Mouse (Mus musculus): ENCODE measurements at regions not wholly inside any gene's neighbourhood (a gene's known extent, or its start where the extent isn't known, plus 50 kb on each side); places are given as distances from the start of the nearest gene placed in this dataset.
A peak's percentile ranks its signal among the peaks of the same experiment; 100 is the strongest.

DNA sequence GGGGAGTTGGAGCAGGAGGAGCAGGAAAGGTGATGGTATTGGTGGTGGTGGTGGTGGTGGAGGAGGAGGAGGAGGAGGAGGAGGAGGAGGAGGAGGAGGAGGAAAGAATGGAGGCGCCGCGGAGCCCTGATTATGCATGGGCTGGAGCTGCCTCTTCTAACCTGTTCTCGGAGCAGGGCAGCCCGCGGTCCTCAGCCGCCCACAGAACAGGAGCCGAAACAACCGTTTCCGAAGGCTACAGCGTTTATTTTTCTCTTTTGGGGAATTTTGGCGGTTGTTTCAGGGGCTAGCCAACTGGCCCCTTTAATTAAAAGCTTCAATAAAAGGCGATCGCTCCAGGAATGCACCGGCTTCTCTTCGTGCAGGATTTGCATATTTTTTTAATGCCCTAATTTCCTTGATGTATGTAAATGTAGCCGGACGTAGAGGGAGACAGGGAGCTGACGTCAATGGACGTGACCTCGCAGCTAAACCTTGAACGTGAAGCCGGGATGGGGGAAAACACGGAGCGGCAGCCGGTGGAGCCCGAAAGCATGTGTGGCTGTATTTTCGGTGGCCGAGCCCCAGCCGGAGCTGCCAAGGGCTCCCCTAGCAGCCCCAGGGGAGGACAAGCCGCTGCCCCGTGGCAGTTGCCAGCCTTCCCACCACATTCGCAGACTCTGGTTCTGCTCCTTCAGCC is 225.6 kb downstream of the Mef2c start:
- no peak for ATAC-seq (ENCODE audit: extremely low read depth, insufficient number of reproducible peaks, low FRiP score, poor library complexity, severe bottlenecking)

DNA sequence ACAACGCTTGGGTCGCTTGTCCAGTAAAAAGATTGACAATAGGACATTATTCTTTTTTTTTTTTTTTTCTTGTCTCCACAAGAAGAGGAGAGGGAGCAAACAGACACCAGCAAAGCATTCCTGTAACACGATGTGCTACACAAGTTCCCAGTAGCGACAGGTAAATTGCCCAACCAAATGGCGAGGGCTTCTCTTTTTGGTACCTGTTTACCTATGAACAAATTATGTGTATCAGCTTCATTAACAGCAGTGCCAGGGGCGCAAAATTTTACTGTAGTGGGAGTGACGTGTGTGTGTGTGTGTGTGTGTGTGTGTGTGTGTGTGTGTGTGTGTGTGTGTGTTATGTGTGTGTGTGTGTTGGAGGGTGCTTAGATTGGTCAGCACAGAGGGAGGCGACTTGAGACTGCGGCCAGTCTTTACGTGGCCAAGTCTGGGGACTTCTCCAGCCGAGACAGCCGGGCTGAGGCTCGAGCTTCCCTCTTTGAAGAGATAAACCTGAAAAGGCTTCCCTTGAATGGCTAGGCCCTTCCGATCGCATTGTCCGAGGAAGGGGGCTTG is 226.4 kb downstream of the Mef2c start:
- no peak for ATAC-seq (ENCODE audit: extremely low read depth, insufficient number of reproducible peaks, low FRiP score, poor library complexity, severe bottlenecking)

GRCm38 (mm10) chr13:83730713-83731480 is 227.1 kb downstream of the Mef2c start:
- no peak for ATAC-seq (ENCODE audit: extremely low read depth, insufficient number of reproducible peaks, low FRiP score, poor library complexity, severe bottlenecking)

GRCm38 (mm10) chr13:83731481-83732006 is 227.7 kb downstream of the Mef2c start:
- ATAC-seq (ENCODE audit: extremely low read depth, insufficient number of reproducible peaks, low FRiP score, poor library complexity, severe bottlenecking): no peak

DNA sequence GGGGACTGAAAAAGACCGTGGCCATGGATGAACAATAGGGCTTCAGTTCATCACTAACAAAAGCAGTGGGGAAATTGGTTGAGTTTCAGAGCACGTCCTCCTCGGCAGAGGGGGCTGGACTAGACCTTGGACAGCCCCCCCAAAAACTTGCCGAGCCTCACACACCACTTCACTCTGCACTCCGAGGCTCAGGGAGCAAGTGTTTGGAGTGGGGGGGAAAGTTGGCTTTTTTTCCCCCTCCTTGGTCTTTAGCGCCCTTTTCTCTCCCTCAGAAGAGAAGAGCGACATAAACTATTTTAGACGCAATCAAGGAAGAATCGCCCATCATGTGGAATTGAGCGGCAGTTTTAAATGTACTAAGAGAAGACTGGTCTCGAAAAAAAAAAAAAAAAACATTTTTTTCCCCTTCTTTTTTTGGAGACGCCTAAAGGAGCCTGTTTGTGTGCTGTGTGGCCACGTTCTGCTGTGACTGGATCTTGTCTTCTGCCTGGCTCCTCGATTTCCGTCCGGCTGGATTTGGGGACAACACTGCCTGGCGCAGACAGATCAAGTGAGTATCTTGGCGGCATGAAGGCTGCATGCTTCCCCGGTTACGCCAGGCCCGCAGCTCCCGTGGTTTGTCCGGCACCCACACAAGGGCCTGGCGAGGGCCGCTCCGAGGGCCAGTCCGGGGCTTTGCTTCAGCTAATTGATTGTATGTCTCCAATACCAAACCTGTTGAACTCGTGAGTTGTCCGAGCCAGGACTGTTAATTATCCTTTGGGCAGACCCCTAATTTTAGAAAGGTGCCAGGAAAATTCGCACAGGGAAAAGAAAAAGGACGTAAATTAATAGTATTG is 228.7 kb downstream of the Mef2c start:
- ATAC-seq (ENCODE audit: extremely low read depth, insufficient number of reproducible peaks, low FRiP score, poor library complexity, severe bottlenecking): no peak

DNA sequence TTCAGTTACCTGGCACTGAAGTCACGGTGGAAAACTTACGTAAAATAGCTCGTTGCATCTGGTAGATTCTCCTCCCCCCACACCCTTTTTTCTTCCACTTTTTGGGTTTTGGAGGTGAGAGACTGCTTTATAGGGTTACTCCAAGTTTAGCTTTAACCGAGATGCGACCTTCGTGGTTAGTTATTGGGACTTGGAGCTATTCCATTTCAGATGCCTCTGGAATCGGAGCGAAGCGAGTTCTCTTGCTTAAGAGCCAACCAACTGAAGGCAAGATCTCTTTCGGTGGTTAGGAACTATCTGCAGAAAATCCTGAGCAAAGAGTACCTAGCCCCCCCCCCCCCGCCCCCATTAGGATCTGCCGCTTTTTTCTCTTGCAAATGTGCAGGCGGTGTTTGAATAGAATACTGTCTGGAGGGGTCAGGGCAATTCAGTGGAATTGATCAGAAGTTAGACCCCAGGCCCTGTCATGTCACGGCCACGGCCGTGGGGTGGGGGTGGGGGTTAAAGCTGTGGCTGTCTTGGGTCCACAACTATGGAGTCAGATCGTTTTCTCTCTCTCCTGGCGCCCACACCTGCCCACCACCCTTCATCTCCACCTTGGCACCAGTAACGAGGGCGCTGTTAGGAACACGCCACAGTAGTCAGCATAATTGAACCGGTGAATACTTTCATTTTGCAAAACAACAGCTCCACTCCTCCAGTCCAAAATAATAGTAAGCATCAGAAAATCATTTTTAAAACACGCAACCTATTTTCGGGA is 229.6 kb downstream of the Mef2c start:
- no peak for ATAC-seq (ENCODE audit: extremely low read depth, insufficient number of reproducible peaks, low FRiP score, poor library complexity, severe bottlenecking)

DNA sequence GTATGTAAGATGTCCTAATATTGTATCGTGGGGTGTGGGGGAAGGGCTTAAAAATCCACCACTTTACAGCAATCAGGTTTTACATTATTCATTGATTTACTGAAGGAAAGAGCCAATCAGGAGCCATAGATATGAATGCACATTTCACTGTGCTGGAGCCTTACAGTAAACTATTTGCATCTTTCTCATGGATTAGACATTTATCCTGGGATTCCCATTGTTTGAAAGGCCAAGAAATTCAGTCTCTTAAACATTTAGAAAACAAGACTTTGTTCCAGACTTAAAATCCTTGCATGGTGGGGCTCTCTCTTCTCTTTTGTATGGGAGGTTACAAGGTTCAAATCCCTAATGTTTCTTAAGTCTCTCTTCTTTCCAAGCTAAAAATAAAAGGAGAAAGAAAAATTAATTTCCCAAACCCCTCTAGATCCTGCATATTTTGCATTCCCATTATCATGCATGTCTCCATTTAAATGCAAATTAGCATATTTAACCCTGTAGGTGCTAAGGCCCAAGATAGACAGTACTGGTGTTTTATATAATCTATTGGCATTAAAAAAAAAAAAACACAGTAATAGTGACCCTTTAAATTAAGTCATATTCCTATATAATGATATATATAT is 230.3 kb downstream of the Mef2c start:
- ATAC-seq (ENCODE audit: extremely low read depth, insufficient number of reproducible peaks, low FRiP score, poor library complexity, severe bottlenecking): no peak

- ATAC-seq (ENCODE audit: extremely low read depth, insufficient number of reproducible peaks, low FRiP score, poor library complexity, severe bottlenecking): no peak
Measured at GRCm38 (mm10) chr13:83734656-83735055, 230.8 kb downstream of the Mef2c start.

GRCm38 (mm10) chr13:83735101-83735500 is 231.3 kb downstream of the Mef2c start:
- ATAC-seq (ENCODE audit: extremely low read depth, insufficient number of reproducible peaks, low FRiP score, poor library complexity, severe bottlenecking): no peak

GRCm38 (mm10) chr13:83735631-83736475 is 232.0 kb downstream of the Mef2c start:
- no peak for ATAC-seq (ENCODE audit: extremely low read depth, insufficient number of reproducible peaks, low FRiP score, poor library complexity, severe bottlenecking)

DNA sequence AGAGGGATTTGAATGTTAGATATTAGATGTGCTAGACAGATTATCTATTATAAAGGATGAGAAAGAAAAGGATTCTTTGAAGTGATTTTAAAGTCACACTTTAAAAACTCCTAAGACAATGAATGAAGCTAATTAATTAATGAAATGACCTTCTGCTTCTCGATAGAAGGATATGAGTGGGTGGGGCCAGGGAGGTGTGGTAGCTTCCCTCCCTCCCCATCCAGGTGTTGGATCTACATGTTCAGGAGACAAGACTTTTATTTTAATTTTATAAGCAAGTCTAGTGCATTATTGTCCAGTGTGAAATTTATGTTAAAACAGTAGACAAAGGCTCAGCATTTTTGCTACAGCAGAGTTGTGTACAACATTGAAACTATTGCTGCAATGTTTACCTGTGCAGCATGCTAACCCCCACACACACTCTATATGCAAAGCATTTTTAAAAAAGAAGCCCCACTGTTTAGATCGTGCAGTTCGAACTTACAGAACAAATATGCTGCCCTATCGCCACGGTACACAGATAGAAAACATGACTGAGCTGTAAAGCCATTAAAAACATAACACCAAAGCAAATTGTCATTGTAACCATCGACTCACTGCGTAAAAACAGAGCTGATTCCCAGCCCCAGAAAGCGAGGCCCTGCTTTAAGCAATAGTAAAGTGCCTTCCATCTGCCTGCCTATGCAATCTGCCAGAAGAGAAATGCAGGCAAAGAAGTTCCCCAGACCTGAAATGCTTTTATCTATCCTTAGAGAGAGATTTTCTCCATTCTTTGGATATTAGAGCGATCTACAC is 233.4 kb downstream of the Mef2c start:
- ATAC-seq (ENCODE audit: extremely low read depth, insufficient number of reproducible peaks, low FRiP score, poor library complexity, severe bottlenecking): no peak

- no peak for ATAC-seq (ENCODE audit: extremely low read depth, insufficient number of reproducible peaks, low FRiP score, poor library complexity, severe bottlenecking)
Measured at GRCm38 (mm10) chr13:83737826-83738527, 234.1 kb downstream of the Mef2c start.

DNA sequence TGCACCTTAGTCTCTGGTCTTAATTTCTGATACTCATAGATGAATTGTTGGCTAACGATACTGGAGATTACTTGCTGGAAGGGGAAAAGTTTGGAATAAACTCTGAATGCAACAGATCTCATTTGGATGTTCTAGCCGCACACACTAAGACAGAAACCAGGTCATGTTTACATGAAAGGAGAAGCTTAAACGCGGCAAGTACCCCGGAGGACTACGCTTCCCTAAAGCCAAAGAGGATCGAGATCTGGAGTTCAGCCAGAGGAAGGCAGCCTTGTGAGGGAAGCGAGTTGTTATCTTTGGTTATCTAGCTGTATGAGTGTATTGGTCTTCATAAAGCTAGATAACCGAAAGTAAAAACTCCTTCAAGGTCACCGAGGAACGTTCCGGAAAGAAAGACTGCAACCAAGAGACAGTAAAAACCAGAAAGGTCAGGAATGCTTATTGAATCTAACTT is 234.7 kb downstream of the Mef2c start:
- peak; percentile 55; the same call in 1 of the 2 replicates for ATAC-seq (ENCODE audit: extremely low read depth, insufficient number of reproducible peaks, low FRiP score, poor library complexity, severe bottlenecking)

- no peak for ATAC-seq (ENCODE audit: extremely low read depth, insufficient number of reproducible peaks, low FRiP score, poor library complexity, severe bottlenecking)
Measured at GRCm38 (mm10) chr13:83739131-83739530, 235.3 kb downstream of the Mef2c start.

DNA sequence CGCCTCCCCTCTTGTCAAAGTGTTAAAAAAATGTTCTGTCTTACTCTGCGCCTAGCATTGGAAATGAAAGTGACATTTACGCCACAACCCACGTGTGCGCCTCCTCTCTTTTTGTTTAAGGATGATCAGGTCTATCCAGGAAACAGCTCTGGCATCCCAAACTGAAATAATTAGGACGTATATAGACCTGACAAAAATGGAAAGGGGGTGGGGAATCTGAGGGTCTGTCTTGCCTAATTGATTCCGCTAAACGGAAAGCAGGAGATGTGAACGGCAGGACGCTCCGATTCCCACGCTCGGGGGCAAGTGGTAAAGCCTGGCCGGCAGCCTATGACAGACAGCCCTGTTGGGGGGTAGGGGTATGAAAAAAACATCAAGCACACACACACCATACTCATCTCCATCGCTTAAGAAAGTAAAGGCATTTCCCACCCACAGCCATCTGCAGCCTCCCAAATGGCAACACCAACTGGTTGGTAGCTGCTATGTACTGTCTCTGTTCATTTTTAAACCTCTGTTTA is 235.8 kb downstream of the Mef2c start:
- no peak for ATAC-seq (ENCODE audit: extremely low read depth, insufficient number of reproducible peaks, low FRiP score, poor library complexity, severe bottlenecking)

DNA sequence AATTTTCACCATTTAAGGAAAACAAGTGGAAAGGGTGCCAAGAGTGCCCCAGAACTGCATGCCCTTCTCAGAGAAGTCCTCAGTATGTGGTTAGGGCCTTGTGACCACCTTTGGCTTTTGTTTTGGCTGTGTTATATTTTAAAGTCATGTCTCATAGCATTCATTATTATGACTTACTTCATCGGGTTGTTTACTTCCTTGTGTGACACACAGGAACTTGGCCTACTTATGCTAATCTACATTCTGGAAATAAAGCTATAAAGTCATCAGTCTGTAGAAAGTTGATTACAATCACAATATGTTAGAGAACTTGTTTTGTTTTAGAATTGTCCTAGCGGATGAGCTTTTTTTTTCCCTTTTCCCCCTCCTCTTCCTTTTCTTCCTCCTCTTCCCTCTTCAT is 236.3 kb downstream of the Mef2c start:
- no peak for ATAC-seq (ENCODE audit: extremely low read depth, insufficient number of reproducible peaks, low FRiP score, poor library complexity, severe bottlenecking)

All from neutrophil, adult 5-6 weeks (primary cell).